Mouse (Mus musculus): ENCODE data around the gene Brd3.

DNA sequence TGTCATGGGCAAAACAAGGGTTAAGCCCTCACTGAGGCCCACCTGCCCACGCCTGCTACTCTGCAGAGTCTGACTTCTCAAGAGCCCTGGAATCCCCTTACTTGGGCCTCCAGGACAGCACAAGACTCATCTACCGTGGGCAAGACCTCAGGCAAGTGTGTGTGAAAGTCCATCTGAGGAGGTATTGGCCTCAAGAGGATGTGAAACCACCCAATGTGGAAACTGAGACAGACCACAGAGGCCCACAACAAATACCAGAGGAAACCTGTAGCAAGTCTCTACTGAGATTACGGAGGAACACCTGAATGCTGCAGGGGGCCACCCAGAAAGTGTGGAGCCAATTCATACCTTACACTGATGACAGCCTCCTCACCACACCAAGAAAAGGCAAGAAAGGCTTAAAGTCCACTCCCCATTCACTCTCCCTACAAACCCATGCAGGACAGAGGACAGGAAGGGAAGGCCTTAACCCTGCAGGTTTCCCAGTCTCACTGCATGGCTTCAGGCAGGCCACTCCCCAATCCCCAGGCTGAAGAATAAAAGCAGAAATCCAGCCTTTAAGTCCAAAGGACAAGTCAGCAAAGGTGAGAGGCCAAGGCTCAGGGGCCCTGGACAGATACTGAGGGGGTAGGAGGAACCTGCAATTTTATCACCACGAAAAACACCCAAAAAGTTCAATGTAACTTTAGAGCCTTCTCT is 38.0 kb downstream of the Brd3 start:
- TF ChIP-seq GATA1 (IDR thresholded peaks at IDR 0.05; ENCODE audit: low read length) (no peak), TAL1 (IDR thresholded peaks at IDR 0.05; ENCODE audit: low read length) (no peak)
